Mouse (Mus musculus) liver, embryonic 11.5 days (tissue): ENCODE measurements around the gene Cdc42se2. TPM values are rescaled to one million over a fixed set of nuclear protein-coding genes. Genes with fewer than 3 reads are reported as not detected.

Experiments used
- ATAC-seq: fragments of 200-750 bp; cut with Nextera tagmentation; replicated peaks from 2 replicates; pipeline ENCODE4 v1.8.0; 2017; ENCODE audit warnings: moderate number of reproducible peaks, mild to moderate bottlenecking, moderate TSS enrichment, moderate library complexity; ENCODE audit not compliant: low FRiP score
- DNase-seq: peaks from one replicate; pipeline ENCODE4 v3.0.0-alpha.2; 2017; ENCODE audit warnings: low spot score
- H3K27ac ChIP-seq: fragments of 300-500 bp; sonication (generic); 2 replicates; pipeline ENCODE4 v1.5.1; 2014; ENCODE audit warnings: mild to moderate bottlenecking, low read depth, low read length, control low read depth
- H3K27me3 ChIP-seq: fragments of 300-500 bp; sonication (generic); replicated peaks from 2 replicates; pipeline ENCODE4 v1.6.1; 2014; ENCODE audit warnings: low read length, mixed read lengths; ENCODE audit not compliant: control insufficient read depth, insufficient read depth
- H3K36me3 ChIP-seq: fragments of 300-500 bp; sonication (generic); 2 replicates; pipeline ENCODE4 v1.6.1; 2014; ENCODE audit warnings: mild to moderate bottlenecking, low read length, moderate library complexity, mixed read lengths; ENCODE audit not compliant: control insufficient read depth, insufficient read depth
- H3K4me1 ChIP-seq: fragments of 300-500 bp; sonication (generic); replicated peaks from 2 replicates; pipeline ENCODE4 v1.6.1; 2014; ENCODE audit warnings: low read length, mixed read lengths; ENCODE audit not compliant: control insufficient read depth, insufficient read depth
- H3K4me2 ChIP-seq: fragments of 300-500 bp; sonication (generic); 2 replicates; pipeline ENCODE4 v1.6.1; 2014; ENCODE audit warnings: mild to moderate bottlenecking, control low read depth, moderate library complexity
- H3K4me3 ChIP-seq: fragments of 300-500 bp; sonication (generic); 2 replicates; pipeline ENCODE4 v1.5.1; 2014; ENCODE audit warnings: low read depth, low read length, control low read depth
- H3K9ac ChIP-seq: fragments of 300-500 bp; sonication (generic); 2 replicates; pipeline ENCODE4 v1.6.1; 2014; ENCODE audit warnings: low read depth, low read length, control low read depth
- H3K9me3 ChIP-seq: fragments of 300-500 bp; sonication (generic); 2 replicates; pipeline ENCODE4 v1.6.1; 2016; ENCODE audit warnings: low read length, inconsistent platforms, mixed read lengths; ENCODE audit not compliant: control insufficient read depth
- WGBS: fragments of 180-500 bp; shearing (Covaris S2); extraction: QIAGEN DNeasy Blood & Tissue Kit; methylation state at CpG from one replicate; pipeline ENCODE4 v1.1.7; 2014; 5-methylcytosine and 5-hydroxymethylcytosine counted together
- polyA plus RNA-seq: library from polyadenylated mRNA; unstranded; fragments of >200 nt; fragmentation: Nextera tagmentation; extraction: Ambion mirVana; gene quantifications from 2 replicates; pipeline ENCODE4 v1.2.1, GENCODE M21; 2014

The Cdc42se2 gene
- polyA plus RNA-seq, 1 experiment from 2014 or later, result 43.2 TPM

GRCm38 (mm10) chr11:54690171-54690570, 97.3 kb downstream of the Cdc42se2 start:
- DNase-seq (no peak), ATAC-seq (no peak)
- no peaks in the 10 kb centered on the region for H3K4me1 ChIP-seq
- peaks cover 21% of the 10 kb centered on the region for H3K36me3 ChIP-seq
- no peak overlapping the region for H3K9ac ChIP-seq
- no peak overlapping the region for H3K27ac ChIP-seq
- no peak overlapping the region for H3K4me2 ChIP-seq
- H3K27me3 ChIP-seq, result no peaks in the 10 kb centered on the region
- H3K4me3 ChIP-seq, result no peak overlapping the region
- 85% methylated on average over 4 of the region's 4 CpGs for WGBS
- H3K9me3 ChIP-seq, result no peaks in the 10 kb centered on the region

- Histone ChIP-seq H3K9ac (no peak overlapping the region), H3K4me3 (no peak overlapping the region), H3K4me2 (no peak overlapping the region), H3K27me3 (no peaks in the 10 kb centered on the region), H3K9me3 (no peaks in the 10 kb centered on the region), H3K36me3 (peaks cover 21% of the 10 kb centered on the region), H3K4me1 (no peaks in the 10 kb centered on the region), H3K27ac (no peak overlapping the region)
- ATAC-seq, result no peak
- 95% methylated on average over 2 of the region's 2 CpGs for WGBS
- DNase-seq, result no peak
These were observed 102.6 kb downstream of the Cdc42se2 start for GRCm38 (mm10) chr11:54684831-54685230.

- H3K9me3 ChIP-seq, result no peaks in the 10 kb centered on the region
- no peaks in the 10 kb centered on the region for H3K4me1 ChIP-seq
- H3K9ac ChIP-seq, result no peak overlapping the region
- no peak overlapping the region for H3K27ac ChIP-seq
- no peak overlapping the region for H3K4me3 ChIP-seq
- H3K36me3 ChIP-seq, result peaks cover 27% of the 10 kb centered on the region
- 94% methylated on average over 2 of the region's 2 CpGs for WGBS
- ATAC-seq, result no peak
- H3K27me3 ChIP-seq, result no peaks in the 10 kb centered on the region
- H3K4me2 ChIP-seq, result no peak overlapping the region
- no peak for DNase-seq
These were observed 108.3 kb downstream of the Cdc42se2 start for GRCm38 (mm10) chr11:54679141-54679540.

GRCm38 (mm10) chr11:54675792-54676489, 111.5 kb downstream of the Cdc42se2 start:
- no peak overlapping the region for H3K4me3 ChIP-seq
- no peak overlapping the region for H3K4me2 ChIP-seq
- peaks cover 23% of the 10 kb centered on the region for H3K36me3 ChIP-seq
- no peak for DNase-seq
- no peak overlapping the region for H3K9ac ChIP-seq
- H3K27me3 ChIP-seq, result no peaks in the 10 kb centered on the region
- H3K27ac ChIP-seq, result no peak overlapping the region
- ATAC-seq, result no peak
- WGBS, result 96% methylated on average over 2 of the region's 2 CpGs
- no peaks in the 10 kb centered on the region for H3K4me1 ChIP-seq
- H3K9me3 ChIP-seq, result no peaks in the 10 kb centered on the region

GRCm38 (mm10) chr11:54673575-54674298, 113.7 kb downstream of the Cdc42se2 start:
- WGBS, result 81% methylated on average over 8 of the region's 8 CpGs
- Histone ChIP-seq H3K27ac (no peak overlapping the region), H3K4me3 (no peak overlapping the region), H3K9ac (no peak overlapping the region), H3K4me2 (no peak overlapping the region), H3K27me3 (no peaks in the 10 kb centered on the region), H3K9me3 (no peaks in the 10 kb centered on the region), H3K4me1 (no peaks in the 10 kb centered on the region), H3K36me3 (peaks cover 7% of the 10 kb centered on the region)
- ATAC-seq (no peak; the same call in 1 of the 2 replicates), DNase-seq (no peak)

Other genes starting within 250 kb of the Cdc42se2 start
- gene Lyrm7, start 73.2 kb upstream of the Cdc42se2 start, polyA plus RNA-seq, result 9.4 and 11.3 TPM in 2 replicates
- gene Hint1, start 78.7 kb upstream of the Cdc42se2 start, polyA plus RNA-seq, result 587 and 600 TPM in 2 replicates
- 84.0 and 89.6 TPM in 2 replicates for gene Gpx3, start 114.8 kb upstream of the Cdc42se2 start, polyA plus RNA-seq
- gene Tnip1, start 175.2 kb upstream of the Cdc42se2 start, polyA plus RNA-seq, result 11.4 and 12.1 TPM in 2 replicates
- gene Anxa6, start 245.8 kb upstream of the Cdc42se2 start, polyA plus RNA-seq, result 78.5 and 86.6 TPM in 2 replicates